Mouse (Mus musculus) B cell, adult 2 months (primary cell): ENCODE measurements around the gene Nupl2.

ENCODE experiments used
- DNase-seq, 2 experiments: peaks; one replicate each; pipeline ENCODE4 v3.0.0; 2022

Gene Nupl2

GRCm38 (mm10) chr5:24164789-24165445 lies at the start of gene Nupl2:
Nupl2 (plus strand) TSS chr5:24164963.
- DNase-seq = peak; percentile 95

DNA sequence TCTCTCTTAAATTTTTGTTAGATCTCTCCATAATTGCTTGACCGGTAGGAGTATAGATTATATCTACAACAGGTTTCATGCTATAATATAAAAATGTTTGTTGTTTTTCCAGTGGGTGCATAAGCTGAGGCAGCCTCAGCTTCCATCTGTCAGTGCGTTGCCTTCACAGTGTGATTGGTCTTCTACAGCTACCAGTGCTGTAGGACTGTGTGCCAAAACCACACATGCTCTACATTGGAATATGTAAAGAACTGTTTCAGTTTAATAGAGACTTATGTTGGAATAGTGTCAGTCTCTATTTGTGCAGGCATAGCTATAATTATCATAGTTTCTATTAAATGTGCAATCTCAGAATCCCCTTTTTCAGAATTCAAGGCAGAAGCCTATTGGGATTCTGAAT lies 42.5 kb upstream of the Nupl2 start:
- DNase-seq = no peak

- DNase-seq = no peak
These were observed 40.6 kb upstream of the Nupl2 start for GRCm38 (mm10) chr5:24124175-24124574.

GRCm38 (mm10) chr5:24124579-24125276 lies 40.0 kb upstream of the Nupl2 start:
- no peak for DNase-seq

DNA sequence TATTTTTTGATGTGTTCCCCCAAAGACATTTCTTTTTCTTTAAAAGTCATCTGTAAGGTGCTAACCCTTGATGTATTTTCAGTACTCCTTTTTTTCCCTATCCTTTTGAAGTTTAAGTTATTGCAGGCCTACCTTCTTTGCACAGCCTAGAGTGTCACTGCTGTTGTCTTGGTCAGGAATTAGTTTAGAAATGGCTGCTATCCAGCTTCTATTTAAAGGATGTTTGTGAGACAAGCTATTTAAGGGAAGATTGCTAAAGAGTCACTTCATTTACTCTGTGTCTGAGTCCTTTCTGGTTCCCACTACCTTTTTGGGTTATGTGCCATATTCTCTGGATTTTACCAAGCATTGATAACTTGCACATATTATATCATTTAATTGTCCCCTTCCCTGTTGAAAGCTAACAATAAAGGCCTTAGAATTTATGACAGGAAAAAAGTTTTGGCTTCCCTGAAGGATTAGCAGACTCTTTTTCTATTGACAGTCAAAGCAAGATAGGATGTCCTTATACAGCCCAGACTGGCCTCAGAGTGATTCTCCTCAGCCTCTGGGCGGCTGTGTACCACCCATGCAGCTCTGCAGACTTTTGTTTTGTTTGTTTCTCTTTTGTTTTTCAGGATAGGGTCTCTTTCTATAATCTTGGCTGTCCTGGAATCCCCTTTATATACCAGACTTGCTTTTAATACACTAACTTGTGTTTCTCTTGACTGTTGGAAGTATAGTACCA lies 38.7 kb upstream of the Nupl2 start:
- no peak for DNase-seq

GRCm38 (mm10) chr5:24126967-24127366 lies 37.8 kb upstream of the Nupl2 start:
- DNase-seq = no peak

DNA sequence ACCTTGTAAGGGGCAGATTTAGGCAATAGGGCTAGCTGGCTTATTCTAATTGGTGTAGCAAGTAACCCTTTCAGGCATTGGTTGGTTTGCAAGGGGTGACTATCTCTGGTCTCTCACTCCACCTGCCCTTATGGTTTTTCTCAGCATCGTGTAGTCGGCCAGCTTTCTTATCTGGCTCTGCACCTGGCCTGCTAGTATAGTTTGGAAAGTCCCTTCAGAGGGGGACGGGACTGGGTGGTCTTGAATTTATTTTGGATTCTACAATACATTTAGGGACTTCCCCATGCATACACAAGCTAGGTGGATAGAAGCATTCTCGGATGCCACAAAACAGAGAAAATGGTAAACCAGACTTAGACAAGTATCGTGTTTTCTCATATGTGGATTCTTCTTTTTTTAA lies 17.8 kb upstream of the Nupl2 start:
- DNase-seq = no peak

- no peak for DNase-seq
These were observed 12.6 kb upstream of the Nupl2 start for GRCm38 (mm10) chr5:24152199-24152598.

- no peak for DNase-seq
These were observed 8.0 kb upstream of the Nupl2 start for GRCm38 (mm10) chr5:24156774-24157173.

- no peak for DNase-seq
These were observed 2.5 kb downstream of the Nupl2 start for GRCm38 (mm10) chr5:24167263-24167662.

DNA sequence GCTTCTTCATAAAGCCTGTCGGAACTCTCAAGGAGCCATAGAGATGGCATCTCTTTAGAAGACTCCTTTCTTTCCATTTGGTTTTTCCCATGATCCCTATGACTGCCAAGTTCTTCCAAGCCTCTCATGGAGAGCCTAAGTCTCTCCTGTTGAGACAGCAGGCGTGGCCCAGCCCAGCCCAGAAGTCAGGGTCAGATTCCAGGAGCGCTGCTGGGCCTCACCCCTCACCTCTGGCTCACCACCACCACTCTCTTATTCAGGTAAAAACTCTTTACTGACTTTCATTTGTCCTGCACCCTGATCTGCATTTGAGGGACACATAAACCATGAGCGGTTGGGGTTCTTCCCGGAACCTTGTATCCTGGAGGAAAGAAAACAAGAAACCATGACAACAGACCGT lies 5.1 kb downstream of the Nupl2 start:
- no peak for DNase-seq

DNA sequence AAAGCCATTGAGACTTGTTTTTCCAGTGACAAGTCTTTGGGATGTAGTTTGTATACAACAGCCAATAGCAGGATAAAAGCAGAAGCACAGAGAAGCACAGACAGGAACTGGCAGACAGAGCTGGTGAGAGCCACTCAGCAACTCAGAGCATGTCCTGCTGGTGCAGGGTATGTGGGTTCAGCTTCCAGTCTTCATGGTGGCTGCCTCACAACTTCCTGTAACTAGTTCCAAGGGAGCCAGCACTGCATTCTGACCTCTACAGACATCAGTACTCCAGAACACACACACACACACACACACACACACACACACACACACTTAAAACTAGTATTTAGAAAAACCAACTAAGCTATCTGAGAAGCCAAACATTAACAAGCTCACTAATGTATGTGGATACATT lies 7.3 kb downstream of the Nupl2 start:
- no peak for DNase-seq

DNA sequence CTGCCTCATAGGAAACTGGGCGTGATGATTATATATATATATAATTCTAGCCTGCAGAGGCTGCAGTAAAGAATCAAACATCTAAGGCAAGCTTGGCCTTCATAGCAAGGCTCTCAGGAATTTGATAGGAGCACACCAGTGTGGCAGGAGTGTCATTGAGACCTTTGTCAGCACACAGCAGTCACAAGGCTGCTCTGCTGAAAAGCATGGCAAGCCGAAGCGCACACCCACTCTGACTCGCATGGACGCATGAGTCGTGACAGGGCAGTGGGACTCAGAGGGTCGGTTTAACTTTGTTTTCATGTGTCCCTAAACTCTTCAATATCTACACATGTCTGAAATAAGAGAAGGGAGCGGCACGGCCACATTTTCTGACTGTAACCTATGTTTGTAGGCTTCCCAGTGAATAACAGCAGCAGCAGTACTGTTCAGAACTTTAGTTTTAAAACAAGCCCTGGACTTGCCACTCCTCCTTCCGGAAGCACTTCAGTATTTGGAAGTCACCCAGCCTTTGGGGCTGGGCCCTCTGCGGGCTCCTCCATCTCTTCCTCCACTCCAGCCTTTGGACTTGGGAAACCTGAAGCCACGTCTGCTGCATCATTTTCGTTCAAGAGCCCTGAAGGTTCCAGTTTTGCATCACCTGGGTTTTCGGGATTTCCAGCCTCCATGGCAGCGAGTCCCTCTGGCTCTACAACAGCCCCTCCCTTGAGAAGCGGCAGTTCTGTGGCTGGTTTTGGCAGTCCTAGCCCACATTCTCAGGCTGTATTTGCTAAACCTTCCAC lies 16.9 kb downstream of the Nupl2 start:
- DNase-seq = no peak

- DNase-seq = no peak
These were observed 17.6 kb downstream of the Nupl2 start for GRCm38 (mm10) chr5:24182296-24182734.

DNA sequence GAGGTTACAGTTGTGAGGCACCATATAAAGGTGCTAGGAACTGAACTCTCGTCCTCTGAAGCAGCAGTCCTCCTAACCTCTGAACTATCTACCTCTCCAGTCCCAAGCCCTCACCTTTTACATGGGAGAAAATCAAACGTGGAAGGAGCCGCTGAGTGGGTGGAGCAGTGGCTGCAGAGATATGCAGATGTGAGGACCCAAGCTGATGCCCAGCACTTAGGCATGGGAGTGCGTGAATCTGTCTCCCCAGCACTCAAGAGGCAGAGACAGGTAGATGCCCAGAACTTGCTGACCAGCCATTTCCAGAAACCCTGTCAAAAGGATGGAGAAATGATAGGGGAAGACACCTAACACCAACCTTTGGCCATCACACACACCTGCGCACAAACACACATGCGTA lies 18.3 kb downstream of the Nupl2 start:
- no peak for DNase-seq

- DNase-seq = no peak
These were observed 19.2 kb downstream of the Nupl2 start for GRCm38 (mm10) chr5:24184011-24184410.

GRCm38 (mm10) chr5:24188476-24188875 lies 23.7 kb downstream of the Nupl2 start:
- DNase-seq = no peak

GRCm38 (mm10) chr5:24191821-24192220 lies 27.1 kb downstream of the Nupl2 start:
- DNase-seq = no peak

DNA sequence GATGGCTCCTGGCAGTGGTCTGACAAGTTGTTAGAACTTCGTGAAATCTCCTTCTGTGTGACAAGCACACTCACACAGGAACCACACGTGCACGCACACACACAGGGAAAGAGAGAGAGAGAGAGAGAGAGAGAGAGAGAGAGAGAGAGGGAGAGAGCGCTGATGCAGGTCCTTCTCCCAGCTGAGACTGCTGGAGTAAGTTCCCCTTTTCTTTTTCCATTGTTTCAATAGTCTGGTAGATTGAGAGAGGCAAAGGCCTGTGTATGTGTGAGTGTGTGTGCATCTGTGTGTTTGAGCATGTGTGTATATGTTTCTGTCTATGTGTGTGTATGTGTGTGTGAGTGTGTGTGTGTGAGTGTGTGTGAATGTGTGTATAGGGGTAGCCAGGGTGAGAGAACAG lies 36.2 kb downstream of the Nupl2 start:
- DNase-seq = no peak

DNA sequence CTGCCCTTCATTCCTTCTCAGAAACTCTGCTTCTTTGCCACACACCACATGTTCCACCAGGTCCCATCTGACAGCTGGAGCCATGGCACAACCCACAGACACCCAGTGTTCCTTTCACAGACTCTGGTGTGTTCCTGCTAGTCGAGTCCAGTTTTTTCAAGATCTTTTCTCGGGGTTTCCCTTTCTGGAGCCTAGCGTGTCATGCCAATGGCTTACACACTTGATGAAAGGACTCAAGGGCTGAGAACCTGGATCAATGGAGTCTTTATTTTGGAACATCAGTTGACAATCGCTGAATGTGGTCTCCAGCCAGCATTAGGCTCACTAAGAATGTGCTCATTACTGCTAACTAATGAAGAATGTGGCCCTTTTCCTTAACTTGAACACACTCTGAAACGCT lies 37.7 kb downstream of the Nupl2 start:
- DNase-seq = no peak

GRCm38 (mm10) chr5:24203266-24203665 lies 38.5 kb downstream of the Nupl2 start:
- no peak for DNase-seq

GRCm38 (mm10) chr5:24207965-24208364 lies 43.2 kb downstream of the Nupl2 start:
- no peak for DNase-seq

- DNase-seq = no peak
These were observed 43.7 kb downstream of the Nupl2 start for GRCm38 (mm10) chr5:24208505-24208904.
